Mouse (Mus musculus): ENCODE data around the gene 3110082I17Rik. TPM values are rescaled to one million over a fixed set of nuclear protein-coding genes. Genes with fewer than 3 reads are reported as not detected.

Gene 3110082I17Rik
- total and polyA plus RNA-seq, 2 experiments from 2014 or later: 4.3 to 14.9 TPM

DNA sequence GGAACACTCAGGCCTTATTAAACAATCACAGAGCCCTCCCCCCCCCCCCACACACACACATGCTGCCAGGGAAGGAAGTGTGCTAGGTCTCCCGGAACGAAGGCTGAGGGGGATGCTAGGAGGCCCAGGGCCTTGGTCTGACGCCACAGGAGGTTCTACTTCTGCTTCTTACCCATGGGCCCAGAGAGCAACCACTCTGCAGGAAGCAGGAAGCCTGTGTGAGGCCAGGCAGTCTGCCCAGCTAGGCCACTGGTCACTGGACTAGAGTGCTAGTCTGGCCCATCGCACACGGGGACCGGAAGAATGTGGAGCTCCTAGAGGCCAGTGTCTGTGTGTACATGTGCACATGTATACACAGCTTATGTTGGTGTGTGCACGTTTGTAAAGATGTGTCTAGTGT is 51.8 kb downstream of the 3110082I17Rik start:
- 88% methylated on average over 7 of the region's 7 CpGs for WGBS
- Histone ChIP-seq H3K9ac (replicated peaks; ENCODE audit: low read length, poor library complexity, severe bottlenecking) (no peak overlapping the region), H3K27ac (ENCODE audit: low read depth, low read length) (no peak overlapping the region), H3K4me2 (ENCODE audit: low read depth, low read length, poor library complexity, severe bottlenecking) (no peak overlapping the region), H3K27me3 (ENCODE audit: insufficient read depth, low read length) (no peaks in the 10 kb centered on the region), H3K36me3 (ENCODE audit: insufficient read depth, low read length) (no peaks in the 10 kb centered on the region), H3K4me1 (ENCODE audit: insufficient read depth, low read length) (no peaks in the 10 kb centered on the region), H3K9me3 (ENCODE audit: low read length) (no peaks in the 10 kb centered on the region), H3K4me3 (ENCODE audit: low read depth, low read length) (no peak overlapping the region)
- DNase-seq (ENCODE audit: low spot score) (no peak), ATAC-seq (ENCODE audit: low FRiP score) (no peak)
- 0 out of 2 replicates have a peak, but pooled peaks have one; percentile 2 for TF ChIP-seq CTCF (IDR thresholded peaks at IDR 0.05)

DNA sequence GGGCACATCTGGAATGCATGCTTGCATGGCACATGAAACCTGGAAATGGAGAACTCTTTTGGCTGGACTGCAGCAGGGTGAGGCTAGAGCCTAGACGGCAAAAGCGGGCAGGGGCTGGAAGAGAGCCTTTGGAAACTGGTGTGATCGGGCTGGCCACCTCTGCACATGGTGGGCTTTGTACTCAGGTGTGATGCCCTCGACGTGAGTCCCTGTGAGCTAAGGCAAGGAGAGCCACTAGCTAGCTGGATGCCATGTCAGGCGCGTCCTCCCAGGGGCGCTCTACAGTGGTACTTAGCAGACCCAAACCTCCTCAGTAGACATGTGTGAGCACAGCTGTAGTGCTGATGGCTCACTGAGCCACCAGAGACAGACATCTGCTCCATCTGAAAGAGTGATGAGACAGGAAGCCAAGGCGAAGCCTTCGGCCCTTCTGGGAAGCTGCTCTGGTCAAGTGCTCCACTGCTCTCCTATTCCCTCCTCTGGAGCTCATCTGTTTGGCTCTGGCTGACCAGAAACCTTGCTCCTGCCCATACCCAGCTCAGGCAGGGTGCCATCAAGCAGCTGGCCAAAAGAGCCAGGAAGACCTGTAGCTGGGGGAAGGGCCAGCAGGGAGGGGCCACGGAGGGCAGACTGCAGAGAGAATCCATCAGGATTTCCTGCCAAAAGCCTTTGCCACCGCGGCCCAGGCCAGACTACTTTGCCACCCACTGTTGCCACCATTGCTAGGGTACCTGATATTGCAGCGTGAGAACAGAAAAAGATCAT is 53.0 kb downstream of the 3110082I17Rik start:
- TF ChIP-seq CTCF (IDR thresholded peaks at IDR 0.05): no peak
- Histone ChIP-seq H3K27me3 (ENCODE audit: insufficient read depth, low read length) (no peaks in the 10 kb centered on the region), H3K4me3 (ENCODE audit: low read depth, low read length) (no peak overlapping the region), H3K9ac (replicated peaks; ENCODE audit: low read length, poor library complexity, severe bottlenecking) (no peak overlapping the region), H3K9me3 (ENCODE audit: low read length) (no peaks in the 10 kb centered on the region), H3K4me2 (ENCODE audit: low read depth, low read length, poor library complexity, severe bottlenecking) (no peak overlapping the region), H3K27ac (ENCODE audit: low read depth, low read length) (no peak overlapping the region), H3K36me3 (ENCODE audit: insufficient read depth, low read length) (no peaks in the 10 kb centered on the region), H3K4me1 (ENCODE audit: insufficient read depth, low read length) (no peaks in the 10 kb centered on the region)
- DNase-seq (ENCODE audit: low spot score) (no peak), ATAC-seq (ENCODE audit: low FRiP score) (no peak)
- WGBS: 87% methylated on average over 14 of the region's 14 CpGs

DNA sequence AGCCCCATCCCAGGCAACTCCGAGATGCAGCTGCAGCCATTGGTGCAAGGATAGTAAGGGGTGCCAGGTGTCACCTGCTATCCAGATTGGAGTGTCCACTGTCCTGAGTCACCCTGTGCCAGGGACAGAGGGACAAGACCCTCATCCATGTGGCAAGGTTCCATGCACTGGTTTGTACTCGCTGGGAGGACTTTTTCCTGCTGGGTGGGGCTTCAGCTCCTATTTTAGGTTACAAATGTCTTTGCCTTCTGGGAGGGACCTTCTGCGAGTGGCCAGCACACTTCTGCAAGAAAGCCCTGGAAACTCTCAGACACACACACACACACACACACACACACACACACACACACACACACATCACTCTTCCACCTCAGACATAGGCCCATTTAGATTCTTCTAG is 54.4 kb downstream of the 3110082I17Rik start:
- Histone ChIP-seq H3K4me2 (ENCODE audit: low read depth, low read length, poor library complexity, severe bottlenecking) (no peak overlapping the region), H3K9me3 (ENCODE audit: low read length) (no peaks in the 10 kb centered on the region), H3K9ac (replicated peaks; ENCODE audit: low read length, poor library complexity, severe bottlenecking) (no peak overlapping the region), H3K4me1 (ENCODE audit: insufficient read depth, low read length) (no peaks in the 10 kb centered on the region), H3K27me3 (ENCODE audit: insufficient read depth, low read length) (no peaks in the 10 kb centered on the region), H3K36me3 (ENCODE audit: insufficient read depth, low read length) (no peaks in the 10 kb centered on the region), H3K27ac (ENCODE audit: low read depth, low read length) (no peak overlapping the region), H3K4me3 (ENCODE audit: low read depth, low read length) (no peak overlapping the region)
- no peak for TF ChIP-seq CTCF (IDR thresholded peaks at IDR 0.05)
- DNase-seq (ENCODE audit: low spot score) (no peak), ATAC-seq (ENCODE audit: low FRiP score) (no peak)
- WGBS: 73% methylated on average over 3 of the region's 3 CpGs

DNA sequence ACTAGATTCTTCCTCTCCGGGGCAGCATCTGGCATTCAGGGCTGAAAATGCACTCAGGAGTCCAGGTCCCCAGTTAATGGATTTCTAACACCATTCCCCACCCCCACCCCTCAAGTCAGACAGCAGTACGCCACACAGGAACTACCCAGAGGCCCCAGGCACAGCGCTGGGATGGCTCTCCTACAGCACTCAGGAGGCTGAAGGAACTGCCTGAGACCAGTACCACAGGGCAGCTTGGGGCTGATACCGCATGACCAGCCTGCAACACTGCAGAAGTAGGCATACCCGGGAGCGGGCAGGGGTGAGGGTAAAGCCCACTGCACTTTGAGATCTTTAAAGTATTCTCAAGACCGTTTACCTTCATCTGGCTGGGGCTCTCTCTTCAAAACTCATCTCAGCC is 54.8 kb downstream of the 3110082I17Rik start:
- WGBS: 82% methylated on average over 7 of the region's 7 CpGs
- TF ChIP-seq CTCF (IDR thresholded peaks at IDR 0.05): no peak
- Histone ChIP-seq H3K27me3 (ENCODE audit: insufficient read depth, low read length) (no peaks in the 10 kb centered on the region), H3K4me1 (ENCODE audit: insufficient read depth, low read length) (no peaks in the 10 kb centered on the region), H3K9me3 (ENCODE audit: low read length) (no peaks in the 10 kb centered on the region), H3K4me3 (ENCODE audit: low read depth, low read length) (no peak overlapping the region), H3K27ac (ENCODE audit: low read depth, low read length) (no peak overlapping the region), H3K4me2 (ENCODE audit: low read depth, low read length, poor library complexity, severe bottlenecking) (no peak overlapping the region), H3K36me3 (ENCODE audit: insufficient read depth, low read length) (no peaks in the 10 kb centered on the region), H3K9ac (replicated peaks; ENCODE audit: low read length, poor library complexity, severe bottlenecking) (no peak overlapping the region)
- ATAC-seq (ENCODE audit: low FRiP score): no peak
- no peak for DNase-seq (ENCODE audit: low spot score)

DNA sequence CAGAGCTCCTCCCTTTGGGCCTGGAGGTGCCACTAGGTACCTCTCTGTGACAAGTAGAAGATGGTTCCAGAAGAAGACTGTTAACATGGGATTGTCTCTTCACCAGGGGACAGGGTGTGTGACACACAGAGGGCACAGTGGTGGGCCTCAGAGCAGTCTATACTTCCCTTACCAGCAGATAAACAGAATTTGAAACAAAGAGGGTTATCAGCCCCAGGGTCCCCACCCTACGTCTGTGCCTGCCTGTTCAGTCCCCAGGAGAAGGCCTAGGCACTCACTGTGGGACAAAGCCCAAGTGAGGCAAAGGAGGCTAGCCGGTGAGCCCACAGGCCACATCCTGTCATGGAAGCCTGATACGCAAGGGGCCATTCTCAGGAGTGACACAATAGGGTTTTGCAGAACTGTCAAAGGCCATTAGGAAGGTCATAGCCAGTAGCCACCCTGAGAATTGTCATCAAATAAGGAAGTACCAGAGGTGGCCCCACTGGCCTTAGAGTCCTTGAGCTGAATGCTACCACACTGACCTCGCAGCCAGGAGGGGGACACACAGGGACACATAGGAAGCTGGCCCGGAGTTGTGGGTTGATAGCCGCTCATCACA is 55.4 kb downstream of the 3110082I17Rik start, which contains the start of gene C130050O18Rik:
Gene C130050O18Rik (plus strand): TSS at position 480 of the 601 bp plus-strand sequence.
- Histone ChIP-seq H3K36me3 (ENCODE audit: insufficient read depth, low read length) (no peaks in the 10 kb centered on the region), H3K9me3 (ENCODE audit: low read length) (no peaks in the 10 kb centered on the region), H3K4me2 (ENCODE audit: low read depth, low read length, poor library complexity, severe bottlenecking) (no peak within 1 kb of the TSS), H3K4me1 (ENCODE audit: insufficient read depth, low read length) (no peaks in the 10 kb centered on the region), H3K9ac (replicated peaks; ENCODE audit: low read length, poor library complexity, severe bottlenecking) (no peak within 1 kb of the TSS), H3K27ac (ENCODE audit: low read depth, low read length) (no peak within 1 kb of the TSS), H3K27me3 (ENCODE audit: insufficient read depth, low read length) (no peaks in the 10 kb centered on the region), H3K4me3 (ENCODE audit: low read depth, low read length) (no peak within 1 kb of the TSS)
- WGBS: 90% methylated on average over 6 of the region's 6 CpGs
- no peak for TF ChIP-seq CTCF (IDR thresholded peaks at IDR 0.05)
- ATAC-seq (ENCODE audit: low FRiP score): no peak
- DNase-seq (ENCODE audit: low spot score): no peak

DNA sequence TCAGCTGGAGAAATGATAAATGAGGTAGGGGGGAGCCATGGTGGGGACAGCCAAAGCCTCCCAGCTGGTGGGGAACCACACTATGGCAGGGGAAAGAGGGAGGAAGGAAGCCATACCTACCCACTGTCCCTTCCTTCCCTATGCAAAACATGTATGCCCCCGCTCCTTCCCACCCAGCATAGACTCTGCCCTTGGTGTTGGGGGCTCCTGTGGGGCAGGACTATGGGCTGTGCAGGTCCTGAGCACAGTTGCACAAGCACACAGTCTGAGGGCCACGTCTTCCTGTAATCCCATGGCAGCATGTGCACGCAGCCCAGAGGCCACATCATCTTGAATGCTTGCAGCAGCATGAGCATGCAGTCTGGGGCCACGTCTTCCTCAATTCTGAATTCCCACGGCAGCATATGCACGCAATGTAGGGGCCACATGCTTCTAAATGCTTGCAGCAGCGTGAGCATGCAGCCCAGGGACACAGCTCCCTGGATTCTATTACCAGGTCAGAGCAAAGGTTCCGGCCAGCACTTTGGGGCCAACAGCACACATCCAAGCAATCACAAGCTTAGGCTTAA is 56.6 kb downstream of the 3110082I17Rik start:
- 88% methylated on average over 8 of the region's 8 CpGs for WGBS
- ATAC-seq (ENCODE audit: low FRiP score): no peak
- no peak for TF ChIP-seq CTCF (IDR thresholded peaks at IDR 0.05)

More for the DNA sequence above, 56.6 kb downstream of the 3110082I17Rik start:
- no peaks in the 10 kb centered on the region for H3K27me3 ChIP-seq (ENCODE audit: insufficient read depth, low read length)
- H3K4me2 ChIP-seq (ENCODE audit: low read depth, low read length, poor library complexity, severe bottlenecking): no peak overlapping the region
- no peak overlapping the region for H3K4me3 ChIP-seq (ENCODE audit: low read depth, low read length)
- H3K4me1 ChIP-seq (ENCODE audit: insufficient read depth, low read length): no peaks in the 10 kb centered on the region
- no peaks in the 10 kb centered on the region for H3K36me3 ChIP-seq (ENCODE audit: insufficient read depth, low read length)
- no peak overlapping the region for H3K9ac ChIP-seq (replicated peaks; ENCODE audit: low read length, poor library complexity, severe bottlenecking)
- H3K27ac ChIP-seq (ENCODE audit: low read depth, low read length): no peak overlapping the region
- H3K9me3 ChIP-seq (ENCODE audit: low read length): no peaks in the 10 kb centered on the region
- no peak for DNase-seq (ENCODE audit: low spot score)
